Mouse (Mus musculus) C2C12 (cell line): ENCODE data around the gene Wbp2. TPM values are rescaled to one million over a fixed set of nuclear protein-coding genes. Genes with fewer than 3 reads are reported as not detected.
A peak's percentile ranks its signal among the peaks of the same experiment; 100 is the strongest.

Experiments
- H3K27me3 ChIP-seq: one replicate; pipeline ENCODE4 v1.6.1; 2011; ENCODE audit not compliant: control insufficient read depth, insufficient read depth, insufficient read length
- H3K36me3 ChIP-seq: one replicate; pipeline ENCODE4 v1.6.1; 2011; ENCODE audit not compliant: control insufficient read depth, insufficient read depth
- H3K4me3 ChIP-seq: one replicate; pipeline ENCODE4 v1.5.1; 2011; ENCODE audit warnings: mild to moderate bottlenecking, control low read depth; ENCODE audit not compliant: poor library complexity, insufficient read depth, severe bottlenecking
- H3K79me2 ChIP-seq: one replicate; pipeline ENCODE4 v1.6.1; 2011; ENCODE audit not compliant: control insufficient read depth, insufficient read depth
- H3K79me3 ChIP-seq: one replicate; pipeline ENCODE4 v1.6.1; 2011; ENCODE audit warnings: low read depth, control low read depth
- H3ac ChIP-seq: one replicate; pipeline ENCODE3; 2011; ENCODE audit warnings: low read depth; ENCODE audit not compliant: control insufficient read depth, insufficient read length
- CEBPB ChIP-seq: IDR thresholded peaks from one replicate; pipeline ENCODE4 v1.6.1; 2011; ENCODE audit warnings: low read depth, mild to moderate bottlenecking, control low read depth, moderate library complexity
- CTCF ChIP-seq: IDR thresholded peaks from one replicate; pipeline ENCODE4 v1.5.1; 2011; ENCODE audit not compliant: control insufficient read depth, insufficient read depth, insufficient read length
- FOSL1 ChIP-seq: IDR thresholded peaks from one replicate; pipeline ENCODE4 v1.8.0; 2011; ENCODE audit warnings: mild to moderate bottlenecking, low read length; ENCODE audit not compliant: poor library complexity, insufficient read depth, severe bottlenecking
- MAX ChIP-seq: IDR thresholded peaks from one replicate; pipeline ENCODE4 v1.6.1; 2011; ENCODE audit warnings: mild to moderate bottlenecking, control low read depth
- MYOD1 ChIP-seq: IDR thresholded peaks from one replicate; pipeline ENCODE4 v1.6.1; 2011; ENCODE audit warnings: low read depth; ENCODE audit not compliant: control insufficient read depth, insufficient read length
- MYOG ChIP-seq: IDR thresholded peaks from one replicate; pipeline ENCODE4 v1.6.1; 2011; ENCODE audit not compliant: control insufficient read depth, insufficient read length; ENCODE audit errors: extremely low read depth
- USF1 ChIP-seq: IDR thresholded peaks from one replicate; pipeline ENCODE4 v1.6.1; 2011; ENCODE audit warnings: low read depth, mild to moderate bottlenecking, control low read depth, moderate library complexity
- polyA plus RNA-seq: library from polyadenylated mRNA; unstranded; fragments of >200 nt; fragmentation: generic; extraction: Trizol; gene quantifications from one replicate; pipeline ENCODE4 v1.2.1, GENCODE M21; 2012; ENCODE audit warnings: missing spikeins

Gene Wbp2
- polyA plus RNA-seq, 1 experiment = 87.6 TPM

DNA sequence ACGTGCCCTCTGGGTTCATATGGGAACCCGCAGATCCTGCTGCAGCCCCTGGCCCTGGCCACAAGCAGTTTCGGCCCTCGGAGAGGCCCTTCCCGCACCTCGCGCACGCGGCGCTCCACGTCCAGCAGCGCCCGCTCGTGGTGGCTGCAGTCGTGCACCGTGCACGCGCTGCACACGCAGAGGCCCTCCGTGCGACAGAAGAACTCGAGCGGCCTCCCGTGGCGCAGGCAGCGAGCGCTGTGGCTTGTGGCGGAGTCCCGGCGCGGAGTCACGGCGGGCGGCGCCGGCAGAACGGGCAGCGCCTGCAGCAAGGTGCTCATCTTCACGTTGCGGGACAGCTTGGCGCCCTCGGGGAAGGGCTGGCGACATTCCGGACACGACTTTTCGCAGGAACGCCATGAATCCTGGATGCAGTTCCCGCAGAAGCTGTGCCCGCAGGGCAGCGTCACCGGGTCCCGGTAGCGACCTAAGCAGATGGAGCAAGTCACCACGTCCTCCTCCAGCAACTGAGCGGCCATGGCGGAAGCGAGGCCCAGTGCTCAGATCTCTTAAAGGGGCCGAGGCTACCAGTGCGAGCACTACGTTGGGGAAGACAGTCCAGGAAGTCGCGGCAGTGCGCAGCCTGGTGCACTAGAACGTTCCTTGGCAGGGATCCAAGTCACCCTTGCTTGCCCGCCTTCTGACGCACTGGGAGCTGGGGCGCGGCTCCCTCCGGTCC is 43.9 kb upstream of the Wbp2 start, which contains the start of gene Trim65:
Gene Trim65 (minus strand): TSS at position 641 of the 718 bp plus-strand sequence.
- TF ChIP-seq MAX (peak; percentile 99), USF1 (no peak), MYOG (no peak), CTCF (peak; percentile 100), MYOD1 (no peak), CEBPB (no peak), FOSL1 (no peak)
- Histone ChIP-seq H3K4me3 (peak within 1 kb of the TSS; percentile 45), H3K36me3 (peaks cover 51% of the 10 kb centered on the region), H3K27me3 (no peaks in the 10 kb centered on the region), H3K79me2 (peaks cover 24% of the 10 kb centered on the region), H3ac (peak within 1 kb of the TSS; percentile 75), H3K79me3 (peaks cover under 1% of the 10 kb centered on the region)

DNA sequence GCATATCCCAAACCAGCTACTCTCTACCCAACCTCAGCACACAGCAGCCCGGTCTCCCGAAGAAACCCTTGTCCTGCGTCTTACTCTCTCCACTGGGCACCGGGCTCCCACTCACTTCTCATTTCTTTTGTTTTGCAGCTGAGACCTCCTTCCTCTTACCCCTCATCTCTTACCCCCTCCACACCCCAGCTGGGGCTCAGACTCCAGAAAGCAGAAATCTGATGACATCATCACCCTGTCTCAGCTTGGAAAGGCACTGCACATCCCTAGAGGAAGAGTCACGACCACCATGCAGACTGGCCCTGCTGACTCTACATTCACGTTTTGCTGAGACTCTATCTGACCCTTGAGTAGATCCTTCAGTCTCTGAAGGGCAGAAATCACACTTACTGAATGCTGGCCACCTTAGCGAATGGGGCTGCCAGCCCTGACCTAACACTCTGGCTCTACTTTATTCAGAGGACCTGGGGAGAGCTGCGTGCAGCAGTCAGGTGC is 43.2 kb upstream of the Wbp2 start:
- Histone ChIP-seq H3K79me2 (peaks cover 18% of the 10 kb centered on the region), H3K36me3 (peaks cover 53% of the 10 kb centered on the region)

GRCm38 (mm10) chr11:116129091-116129790 is 42.4 kb upstream of the Wbp2 start:
- peak overlapping the region; percentile 11 for H3K4me3 ChIP-seq
- H3K27me3 ChIP-seq = no peaks in the 10 kb centered on the region
- TF ChIP-seq USF1 (no peak), FOSL1 (no peak), CEBPB (no peak), MYOG (no peak), MYOD1 (no peak), MAX (no peak), CTCF (no peak)
- peaks cover 49% of the 10 kb centered on the region for H3K36me3 ChIP-seq
- H3K79me2 ChIP-seq = peaks cover 18% of the 10 kb centered on the region
- no peaks in the 10 kb centered on the region for H3K79me3 ChIP-seq
- H3ac ChIP-seq = no peak overlapping the region

More for the DNA sequence above, 43.2 kb upstream of the Wbp2 start:
- Histone ChIP-seq H3K79me3 (no peaks in the 10 kb centered on the region), H3K27me3 (no peaks in the 10 kb centered on the region), H3K4me3 (peak overlapping the region; percentile 45), H3ac (peak overlapping the region; percentile 75)
- TF ChIP-seq CEBPB = no peak
- TF ChIP-seq USF1 = no peak
- no peak for TF ChIP-seq MYOD1
- no peak for TF ChIP-seq FOSL1
- TF ChIP-seq MYOG = no peak
- TF ChIP-seq CTCF = no peak

- H3K79me2 ChIP-seq = peaks cover 18% of the 10 kb centered on the region
- no peaks in the 10 kb centered on the region for H3K79me3 ChIP-seq
- no peaks in the 10 kb centered on the region for H3K27me3 ChIP-seq
- H3K36me3 ChIP-seq = peaks cover 41% of the 10 kb centered on the region
- TF ChIP-seq MYOG (no peak), USF1 (no peak), FOSL1 (no peak), CEBPB (no peak), MAX (no peak), MYOD1 (no peak), CTCF (no peak)
- H3ac ChIP-seq = no peak overlapping the region
- H3K4me3 ChIP-seq = no peak overlapping the region
Observed at GRCm38 (mm10) chr11:116127986-116128385, 41.2 kb upstream of the Wbp2 start.

- no peak for TF ChIP-seq CEBPB
- TF ChIP-seq USF1 = no peak
- TF ChIP-seq FOSL1 = no peak
- no peak for TF ChIP-seq MAX
- TF ChIP-seq MYOD1 = no peak
- Histone ChIP-seq H3K79me2 (peaks cover 18% of the 10 kb centered on the region), H3ac (no peak within 1 kb of the TSS), H3K4me3 (no peak within 1 kb of the TSS), H3K36me3 (peaks cover 40% of the 10 kb centered on the region), H3K79me3 (no peaks in the 10 kb centered on the region), H3K27me3 (no peaks in the 10 kb centered on the region)
Observed at GRCm38 (mm10) chr11:116127156-116127980, 40.6 kb upstream of the Wbp2 start, which contains the start of gene Trim47. Trim47 (minus strand) TSS chr11:116127210.
